Mouse (Mus musculus) limb, embryonic 11.5 days (tissue): Measurements from ENCODE around the gene Fam83c. TPM values are rescaled to one million over a fixed set of nuclear protein-coding genes. Genes with fewer than 3 reads are reported as not detected.

Source experiments
- ATAC-seq: fragments of 200-750 bp; cut with Nextera tagmentation; 2 replicates; pipeline ENCODE4 v1.8.0; 2017; ENCODE audit warnings: low read depth; ENCODE audit not compliant: insufficient number of reproducible peaks, low FRiP score, low TSS enrichment
- DNase-seq: peaks from one replicate; pipeline ENCODE4 v3.0.0-alpha.2; 2015; ENCODE audit warnings: low spot score
- H3K27ac ChIP-seq: fragments of 300-500 bp; sonication (generic); replicated peaks from 2 replicates; pipeline ENCODE4 v1.5.1; 2014; ENCODE audit warnings: low read depth, mild to moderate bottlenecking, low read length
- H3K27me3 ChIP-seq: fragments of 300-500 bp; sonication (generic); 2 replicates; pipeline ENCODE4 v1.6.1; 2014; ENCODE audit warnings: mild to moderate bottlenecking, low read length, mixed read lengths; ENCODE audit not compliant: control insufficient read depth, insufficient read depth
- H3K36me3 ChIP-seq: fragments of 300-500 bp; sonication (generic); 2 replicates; pipeline ENCODE4 v1.6.1; 2014; ENCODE audit warnings: mild to moderate bottlenecking, low read length, moderate library complexity, mixed read lengths; ENCODE audit not compliant: control insufficient read depth, insufficient read depth
- H3K4me1 ChIP-seq: fragments of 300-500 bp; sonication (generic); 2 replicates; pipeline ENCODE4 v1.6.1; 2014; ENCODE audit warnings: low read length, mixed read lengths; ENCODE audit not compliant: control insufficient read depth, insufficient read depth
- H3K4me2 ChIP-seq: fragments of 300-500 bp; sonication (generic); 2 replicates; pipeline ENCODE4 v1.6.1; 2014; ENCODE audit warnings: low read depth, mild to moderate bottlenecking, moderate library complexity; ENCODE audit not compliant: severe bottlenecking
- H3K4me3 ChIP-seq: fragments of 300-500 bp; sonication (generic); 2 replicates; pipeline ENCODE4 v1.5.1; 2014; ENCODE audit warnings: low read depth, low read length
- H3K9ac ChIP-seq: fragments of 300-500 bp; sonication (generic); 2 replicates; pipeline ENCODE4 v1.6.1; 2014; ENCODE audit warnings: mild to moderate bottlenecking, low read length
- H3K9me3 ChIP-seq: fragments of 300-500 bp; sonication (generic); 2 replicates; pipeline ENCODE4 v1.6.1; 2016; ENCODE audit warnings: low read length; ENCODE audit not compliant: control insufficient read depth
- WGBS: fragments of 180-500 bp; shearing (Covaris S2); extraction: QIAGEN DNeasy Blood & Tissue Kit; methylation state at CpG from one replicate; pipeline ENCODE4 v1.1.7; 2014; 5-methylcytosine and 5-hydroxymethylcytosine counted together
- polyA plus RNA-seq: library from polyadenylated mRNA; unstranded; fragments of >200 nt; fragmentation: Nextera tagmentation; extraction: Ambion mirVana; gene quantifications from 2 replicates; pipeline ENCODE4 v1.2.1, GENCODE M21; 2014

The Fam83c gene
- polyA plus RNA-seq, 1 experiment from 2014 or later: 0.32 TPM

- no peaks in the 10 kb centered on the region for H3K27me3 ChIP-seq
- no peak overlapping the region for H3K9ac ChIP-seq
- no peak overlapping the region for H3K27ac ChIP-seq
- H3K36me3 ChIP-seq: no peaks in the 10 kb centered on the region
- DNase-seq (no peak), ATAC-seq (no peak)
- H3K9me3 ChIP-seq: no peaks in the 10 kb centered on the region
- WGBS: 74% methylated on average over 4 of the region's 4 CpGs
- H3K4me3 ChIP-seq: no peak overlapping the region
- H3K4me1 ChIP-seq: peaks cover 3% of the 10 kb centered on the region; the same call in 1 of the 2 replicates
- no peak overlapping the region for H3K4me2 ChIP-seq
Measured at GRCm38 (mm10) chr2:155812637-155813036, 22.0 kb downstream of the Fam83c start.

GRCm38 (mm10) chr2:155811821-155812396 is 22.7 kb downstream of the Fam83c start:
- Histone ChIP-seq H3K4me1 (peaks cover 3% of the 10 kb centered on the region; the same call in 1 of the 2 replicates), H3K9me3 (no peaks in the 10 kb centered on the region), H3K9ac (no peak overlapping the region), H3K27ac (no peak overlapping the region), H3K36me3 (no peaks in the 10 kb centered on the region), H3K27me3 (no peaks in the 10 kb centered on the region), H3K4me2 (no peak overlapping the region), H3K4me3 (no peak overlapping the region)
- peak; percentile 89 for DNase-seq
- no peak for ATAC-seq
- whole genome bisulfite sequencing: 34% methylated on average over 16 of the region's 16 CpGs

GRCm38 (mm10) chr2:155809620-155810019 is 25.0 kb downstream of the Fam83c start:
- no peaks in the 10 kb centered on the region for H3K4me1 ChIP-seq
- no peak overlapping the region for H3K4me3 ChIP-seq
- no peaks in the 10 kb centered on the region for H3K27me3 ChIP-seq
- ATAC-seq (no peak), DNase-seq (no peak)
- no peaks in the 10 kb centered on the region for H3K36me3 ChIP-seq
- WGBS: 92% methylated on average over 4 of the region's 4 CpGs
- H3K27ac ChIP-seq: no peak overlapping the region
- no peak overlapping the region for H3K4me2 ChIP-seq
- no peaks in the 10 kb centered on the region for H3K9me3 ChIP-seq
- H3K9ac ChIP-seq: no peak overlapping the region

- 48% methylated on average over 4 of the region's 4 CpGs for WGBS
- no peak overlapping the region for H3K4me3 ChIP-seq
- H3K27ac ChIP-seq: no peak overlapping the region
- no peaks in the 10 kb centered on the region for H3K27me3 ChIP-seq
- no peaks in the 10 kb centered on the region for H3K36me3 ChIP-seq
- DNase-seq: no peak
- no peak overlapping the region for H3K9ac ChIP-seq
- ATAC-seq: no peak
- no peaks in the 10 kb centered on the region for H3K9me3 ChIP-seq
- H3K4me1 ChIP-seq: no peaks in the 10 kb centered on the region
- no peak overlapping the region for H3K4me2 ChIP-seq
Measured at GRCm38 (mm10) chr2:155807408-155807807, 27.2 kb downstream of the Fam83c start.

- H3K4me1 ChIP-seq: no peaks in the 10 kb centered on the region
- H3K36me3 ChIP-seq: no peaks in the 10 kb centered on the region
- H3K4me2 ChIP-seq: no peak overlapping the region
- no peaks in the 10 kb centered on the region for H3K27me3 ChIP-seq
- H3K9me3 ChIP-seq: no peaks in the 10 kb centered on the region
- H3K27ac ChIP-seq: no peak overlapping the region
- no peak overlapping the region for H3K4me3 ChIP-seq
- ATAC-seq (no peak), DNase-seq (no peak)
- WGBS: 67% methylated on average over 5 of the region's 5 CpGs
- H3K9ac ChIP-seq: no peak overlapping the region
Measured at GRCm38 (mm10) chr2:155806548-155806947, 28.1 kb downstream of the Fam83c start.

GRCm38 (mm10) chr2:155805925-155806255 is 28.8 kb downstream of the Fam83c start:
- Histone ChIP-seq H3K4me3 (no peak overlapping the region), H3K36me3 (no peaks in the 10 kb centered on the region), H3K9me3 (no peaks in the 10 kb centered on the region), H3K27ac (no peak overlapping the region), H3K9ac (no peak overlapping the region), H3K4me2 (no peak overlapping the region), H3K4me1 (no peaks in the 10 kb centered on the region), H3K27me3 (no peaks in the 10 kb centered on the region)
- DNase-seq: no peak
- WGBS: 83% methylated on average over 6 of the region's 6 CpGs
- no peak for ATAC-seq

- no peak for DNase-seq
- no peaks in the 10 kb centered on the region for H3K4me1 ChIP-seq
- no peaks in the 10 kb centered on the region for H3K27me3 ChIP-seq
- H3K27ac ChIP-seq: no peak overlapping the region
- ATAC-seq: no peak
- no peak overlapping the region for H3K9ac ChIP-seq
- WGBS: 52% methylated on average over 6 of the region's 6 CpGs
- no peaks in the 10 kb centered on the region for H3K36me3 ChIP-seq
- no peak overlapping the region for H3K4me2 ChIP-seq
- no peak overlapping the region for H3K4me3 ChIP-seq
- no peaks in the 10 kb centered on the region for H3K9me3 ChIP-seq
Measured at GRCm38 (mm10) chr2:155805231-155805924, 29.3 kb downstream of the Fam83c start.

- Histone ChIP-seq H3K27me3 (no peaks in the 10 kb centered on the region), H3K27ac (no peak overlapping the region), H3K4me2 (no peak overlapping the region), H3K4me3 (no peak overlapping the region), H3K9me3 (no peaks in the 10 kb centered on the region), H3K9ac (no peak overlapping the region), H3K4me1 (no peaks in the 10 kb centered on the region), H3K36me3 (no peaks in the 10 kb centered on the region)
- 74% methylated on average over 5 of the region's 5 CpGs for WGBS
- DNase-seq (no peak), ATAC-seq (no peak)
Measured at GRCm38 (mm10) chr2:155804053-155804452, 30.6 kb downstream of the Fam83c start.

- Histone ChIP-seq H3K27ac (no peak overlapping the region), H3K4me2 (no peak overlapping the region), H3K4me3 (no peak overlapping the region), H3K36me3 (no peaks in the 10 kb centered on the region), H3K9ac (no peak overlapping the region), H3K27me3 (no peaks in the 10 kb centered on the region), H3K4me1 (no peaks in the 10 kb centered on the region), H3K9me3 (no peaks in the 10 kb centered on the region)
- DNase-seq (no peak), ATAC-seq (no peak)
- WGBS: 50% methylated on average over 3 of the region's 3 CpGs
Measured at GRCm38 (mm10) chr2:155802761-155803160, 31.9 kb downstream of the Fam83c start.
